Mouse (Mus musculus) monocyte, adult 2 months (primary cell): ENCODE results near the gene Pebp1.

Experiments used
- DNase-seq, 2 experiments: peaks; one replicate each; pipeline ENCODE4 v3.0.0; 2022; ENCODE audit warnings: low spot score in 2 of 2, low read depth in 1 of 2

The Pebp1 gene

DNA sequence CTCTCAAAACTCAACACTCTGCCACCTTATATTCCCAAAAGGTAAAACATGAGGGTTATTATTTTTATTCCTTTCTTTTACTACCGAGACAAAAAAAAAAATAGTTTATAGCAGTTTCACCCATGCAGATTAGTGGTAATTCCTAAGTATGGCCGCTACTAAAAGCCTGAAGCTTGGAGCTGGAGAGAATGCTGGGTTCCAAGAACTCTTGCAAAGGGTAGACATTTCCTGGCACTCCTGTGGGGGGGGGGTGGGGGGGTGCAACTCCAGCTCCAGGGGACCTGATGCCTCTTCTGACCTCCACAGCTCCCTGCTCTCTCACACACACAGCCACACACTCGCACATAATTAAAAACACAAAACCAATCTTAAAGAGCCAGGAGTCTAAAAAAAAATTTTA is 1.1 kb downstream of the Pebp1 start:
- no peak for DNase-seq

DNA sequence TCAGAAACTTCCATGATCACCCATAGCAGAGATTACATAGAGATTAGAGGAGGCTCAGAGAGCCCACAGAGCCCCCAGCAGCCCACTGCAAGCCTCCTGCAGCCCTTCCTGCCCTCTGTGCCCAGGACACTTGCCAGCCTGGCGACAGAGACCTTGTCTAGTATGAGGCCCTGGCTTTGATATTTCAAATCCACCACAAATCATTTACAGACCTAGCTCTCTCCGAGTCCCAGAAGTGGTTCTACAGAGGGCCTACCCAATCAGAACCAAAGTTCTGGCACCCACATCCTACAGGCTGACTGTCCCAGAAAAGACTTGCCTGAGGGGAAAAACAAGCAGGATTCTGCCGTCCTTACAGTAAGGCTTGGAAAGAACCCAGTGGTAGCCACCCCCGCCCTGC is 2.2 kb downstream of the Pebp1 start:
- DNase-seq = no peak

GRCm38 (mm10) chr5:117284682-117285081 is 2.7 kb downstream of the Pebp1 start:
- no peak for DNase-seq

DNA sequence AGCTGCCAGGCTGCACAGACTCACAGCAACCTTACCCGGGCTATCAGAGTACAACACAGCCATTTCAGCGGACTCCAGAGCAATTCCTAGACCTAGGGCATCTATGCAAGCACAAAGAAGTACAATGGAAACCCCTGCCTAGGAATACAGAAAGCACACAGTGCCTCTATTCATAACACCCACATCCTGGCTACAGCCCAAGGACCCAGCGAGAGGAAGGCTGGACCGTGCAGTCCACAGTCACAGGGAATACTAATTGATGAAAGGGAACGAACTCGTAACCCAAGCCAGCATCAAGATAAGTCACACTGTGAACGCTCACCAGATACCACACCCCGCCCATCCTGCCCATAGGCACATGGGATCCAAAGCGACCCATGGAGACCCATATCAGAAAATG is 3.4 kb downstream of the Pebp1 start:
- DNase-seq = no peak

DNA sequence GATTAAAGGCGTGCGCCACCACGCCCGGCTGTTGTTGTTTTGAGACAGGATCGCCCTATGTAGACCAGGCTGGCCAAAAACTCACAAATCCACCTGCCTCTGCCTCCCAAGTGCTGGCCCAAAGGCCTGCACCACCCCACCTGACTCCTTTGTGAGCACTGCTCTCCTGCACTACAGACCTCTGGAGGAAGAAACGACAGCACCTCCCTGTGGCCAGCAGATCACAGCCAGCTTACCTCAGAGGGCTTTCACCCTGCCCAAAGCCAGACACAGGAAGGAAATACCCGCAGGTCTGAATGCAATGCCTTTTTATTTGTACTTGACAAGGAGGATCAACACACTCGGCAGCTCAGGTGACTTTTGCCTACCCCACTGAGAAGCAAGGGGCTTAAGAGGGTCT is 5.1 kb downstream of the Pebp1 start:
- no peak for DNase-seq

GRCm38 (mm10) chr5:117281536-117281935 is 5.9 kb downstream of the Pebp1 start:
- DNase-seq = no peak

GRCm38 (mm10) chr5:117279669-117280050 is 7.8 kb downstream of the Pebp1 start:
- no peak for DNase-seq

- DNase-seq = no peak
These were observed 8.4 kb downstream of the Pebp1 start for GRCm38 (mm10) chr5:117278809-117279668.

GRCm38 (mm10) chr5:117277784-117278183 is 9.6 kb downstream of the Pebp1 start:
- no peak for DNase-seq

DNA sequence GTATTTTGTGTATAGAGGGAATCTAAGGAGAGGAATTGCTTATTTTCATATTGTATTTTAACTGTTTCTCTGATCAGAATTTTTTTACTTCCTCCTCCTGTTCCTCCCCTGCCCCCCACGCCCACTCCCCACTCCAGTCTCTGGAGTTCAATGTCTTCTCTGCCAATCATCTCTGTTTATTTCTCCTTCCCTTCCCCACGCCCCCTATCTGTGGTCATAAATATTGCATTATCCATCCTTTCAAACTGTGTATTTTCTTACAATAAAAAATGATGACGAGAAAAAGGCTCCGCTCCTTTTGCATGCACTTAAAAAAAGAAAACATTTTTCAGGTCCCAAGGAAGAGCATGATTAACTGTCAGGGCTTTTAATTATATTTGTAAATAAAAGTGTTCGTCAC is 12.6 kb downstream of the Pebp1 start:
- no peak for DNase-seq

DNA sequence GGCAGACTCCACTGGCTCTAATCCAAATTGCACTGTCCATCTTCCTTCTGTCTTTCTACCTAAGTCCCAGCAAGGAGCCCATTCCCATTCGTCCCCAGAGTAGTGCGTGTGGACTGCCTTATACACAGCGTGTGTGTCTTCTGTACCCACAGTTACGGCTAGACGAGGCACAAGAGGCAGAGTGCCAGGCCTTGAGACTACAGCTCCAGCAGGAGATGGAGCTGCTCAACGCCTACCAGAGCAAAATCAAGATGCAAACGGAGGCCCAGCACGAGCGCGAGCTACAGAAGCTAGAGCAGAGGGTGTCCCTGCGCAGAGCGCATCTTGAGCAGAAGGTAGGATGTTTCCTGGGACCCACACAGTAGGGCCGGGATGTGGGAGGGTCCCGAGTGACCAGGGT is 15.5 kb downstream of the Pebp1 start:
- no peak for DNase-seq

GRCm38 (mm10) chr5:117269395-117269794 is 18.0 kb downstream of the Pebp1 start:
- DNase-seq = no peak

GRCm38 (mm10) chr5:117268749-117269148 is 18.7 kb downstream of the Pebp1 start:
- no peak for DNase-seq

GRCm38 (mm10) chr5:117267913-117268312 is 19.5 kb downstream of the Pebp1 start:
- DNase-seq = no peak

DNA sequence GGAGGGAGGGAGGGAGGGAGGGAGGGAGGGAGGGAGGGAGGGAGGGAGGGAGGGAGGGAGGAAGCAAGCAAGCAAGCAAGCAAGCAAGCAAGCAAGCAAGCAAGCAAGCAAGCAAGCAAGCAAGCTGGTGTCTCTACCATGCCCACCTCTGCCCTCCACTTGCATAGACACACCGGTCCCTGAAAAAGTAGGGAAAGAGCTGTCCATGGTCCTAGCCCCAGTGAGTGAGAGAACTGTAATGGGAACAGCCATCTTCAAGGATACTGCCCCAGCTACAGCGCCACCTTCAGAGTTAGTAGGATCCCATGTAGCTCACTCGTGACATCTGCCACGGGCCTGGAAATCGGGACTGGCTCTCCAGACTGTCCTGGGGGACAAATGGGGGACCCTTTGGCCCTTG is 22.7 kb downstream of the Pebp1 start:
- DNase-seq = no peak

DNA sequence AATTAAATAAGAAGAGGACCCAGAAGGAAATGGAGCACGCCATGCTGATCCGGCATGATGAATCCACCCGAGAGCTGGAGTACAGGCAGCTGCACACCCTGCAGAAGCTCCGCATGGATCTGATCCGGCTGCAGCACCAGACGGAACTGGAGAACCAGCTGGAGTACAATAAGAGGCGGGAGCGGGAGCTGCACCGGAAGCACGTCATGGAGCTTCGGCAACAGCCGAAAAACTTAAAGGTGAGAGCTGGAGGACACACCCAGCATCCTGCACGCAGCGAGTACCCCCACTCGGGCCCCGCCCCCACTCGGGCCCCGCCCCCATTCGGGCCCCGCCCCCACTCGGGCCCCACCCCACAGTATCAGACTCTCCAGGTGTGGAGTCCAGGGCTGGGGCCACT is 23.9 kb downstream of the Pebp1 start:
- no peak for DNase-seq

GRCm38 (mm10) chr5:117258276-117258675 is 29.1 kb downstream of the Pebp1 start:
- DNase-seq = no peak

- DNase-seq = no peak
These were observed 35.7 kb downstream of the Pebp1 start for GRCm38 (mm10) chr5:117251763-117252162.

- DNase-seq = no peak
These were observed 36.6 kb downstream of the Pebp1 start for GRCm38 (mm10) chr5:117250796-117251195.

DNA sequence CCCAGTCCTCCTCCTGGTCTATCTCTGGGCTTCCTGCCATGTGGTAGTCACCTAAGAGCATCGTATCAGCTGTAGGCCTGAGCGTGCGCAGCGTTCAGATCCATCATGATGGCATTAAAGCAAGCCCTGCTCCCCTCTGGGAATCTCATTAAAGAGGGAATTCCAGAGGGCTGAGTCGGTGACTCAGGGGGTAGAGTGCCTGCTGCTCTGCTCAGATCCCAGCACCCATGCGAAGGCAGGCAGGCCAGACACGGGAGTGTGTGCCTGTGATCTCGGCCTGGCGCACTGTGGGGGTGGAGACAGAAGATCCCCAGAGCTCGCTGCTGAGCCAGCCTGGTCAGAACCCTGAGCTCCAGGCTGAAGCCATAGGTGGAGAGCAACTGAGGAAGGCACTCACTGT is 39.1 kb downstream of the Pebp1 start:
- no peak for DNase-seq

DNA sequence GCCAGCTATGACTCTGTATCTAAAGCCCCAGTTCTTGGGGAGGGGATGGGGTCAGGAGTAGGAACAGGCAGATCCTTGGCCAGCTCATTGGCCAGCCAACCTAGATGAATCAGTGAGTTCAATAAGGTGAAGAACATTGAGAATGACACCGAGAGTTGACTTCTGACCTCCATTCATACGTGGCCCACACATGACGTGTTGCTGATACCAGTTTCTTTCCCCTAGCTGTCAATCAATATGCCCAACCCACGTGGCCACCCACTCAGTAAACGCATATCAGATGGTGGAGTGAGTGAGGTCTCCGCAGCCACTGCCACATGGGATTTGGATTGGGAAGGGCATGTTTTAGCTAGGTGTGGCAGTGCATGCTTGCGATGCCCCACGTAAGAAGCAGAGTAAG is 42.3 kb downstream of the Pebp1 start:
- DNase-seq = no peak

DNA sequence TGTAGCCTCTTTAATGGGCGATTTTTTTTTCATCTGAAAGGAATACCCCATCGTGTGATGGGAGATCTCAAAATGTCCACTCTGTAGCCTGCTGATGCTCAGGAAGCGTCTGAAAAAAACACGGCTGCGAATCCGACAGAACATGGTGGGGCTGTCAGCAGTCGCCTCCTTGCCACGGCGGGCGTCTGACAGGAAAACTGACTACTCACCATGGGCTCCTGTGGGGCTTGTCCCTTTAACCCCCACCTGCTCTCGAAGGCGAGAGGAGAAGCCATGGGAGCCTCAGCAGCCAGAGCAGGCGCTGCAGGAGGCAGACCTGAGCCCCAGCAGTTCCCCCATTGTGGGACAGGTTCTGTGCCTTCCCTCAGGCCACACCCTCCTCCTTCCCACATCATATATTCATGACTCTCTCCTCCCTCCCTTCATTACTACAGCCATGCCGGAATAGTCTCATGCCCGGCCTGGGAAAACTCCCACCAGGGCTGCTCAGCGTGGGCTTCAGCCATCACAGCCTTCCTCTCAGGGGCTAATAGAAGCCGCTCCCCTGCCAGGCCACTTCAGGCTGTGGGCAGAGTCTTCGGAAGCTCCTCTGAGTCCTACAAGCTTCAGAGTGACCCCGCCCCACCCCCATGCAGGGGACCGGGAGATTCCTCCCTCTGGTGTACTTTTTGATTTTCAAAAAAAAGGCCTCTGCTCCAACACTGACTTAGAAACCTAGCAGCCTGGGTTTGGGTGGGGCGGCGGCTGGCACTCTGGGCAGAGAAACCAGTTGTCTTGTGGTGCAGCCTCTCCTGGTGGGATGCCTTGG is 44.5 kb downstream of the Pebp1 start:
- no peak for DNase-seq
